Mouse (Mus musculus) G1E (cell line): Measurements from ENCODE around the gene Otx2. TPM values are rescaled to one million over a fixed set of nuclear protein-coding genes. Genes with fewer than 3 reads are reported as not detected.

Experiments used
- ATAC-seq: 2 replicates; pipeline ENCODE4 v1.8.0; 2016; ENCODE audit warnings: mild to moderate bottlenecking; ENCODE audit not compliant: insufficient number of reproducible peaks, poor library complexity, low FRiP score, severe bottlenecking; ENCODE audit errors: extremely low read depth
- DNase-seq: peaks from one replicate; pipeline ENCODE4 v3.0.0; 2012; ENCODE audit warnings: low spot score
- H3K27me3 ChIP-seq: 2 replicates; pipeline ENCODE4 v1.6.1; 2012; ENCODE audit warnings: mild to moderate bottlenecking, low read length, inconsistent platforms; ENCODE audit not compliant: insufficient read depth
- H3K36me3 ChIP-seq: replicated peaks from 2 replicates; pipeline ENCODE3; 2012; ENCODE audit warnings: mild to moderate bottlenecking, inconsistent platforms
- H3K4me1 ChIP-seq: 2 replicates; pipeline ENCODE4 v1.6.1; 2012; ENCODE audit warnings: low read depth, low read length, inconsistent platforms, mixed read lengths; ENCODE audit not compliant: insufficient read depth
- H3K4me3 ChIP-seq: 2 replicates; pipeline ENCODE4 v1.5.1; 2012; ENCODE audit warnings: low read depth, mild to moderate bottlenecking, inconsistent platforms, low read length, moderate library complexity, mixed read lengths
- H3K9me3 ChIP-seq: replicated peaks from 2 replicates; pipeline ENCODE4 v1.6.1; 2012; ENCODE audit warnings: inconsistent platforms
- CTCF ChIP-seq: IDR thresholded peaks from 2 replicates; pipeline ENCODE4 v1.5.1; 2012; ENCODE audit warnings: low read depth, low read length, inconsistent platforms, mixed read lengths
- GATA1 ChIP-seq: IDR thresholded peaks from 2 replicates; pipeline ENCODE4 v1.6.1; 2012; ENCODE audit warnings: borderline replicate concordance, low read length, inconsistent platforms, mixed read lengths
- GATA2 ChIP-seq: IDR thresholded peaks from 2 replicates; pipeline ENCODE4 v1.6.1; 2012; ENCODE audit warnings: low read depth, low read length, inconsistent platforms, borderline replicate concordance
- POLR2AphosphoS5 ChIP-seq: IDR thresholded peaks from 2 replicates; pipeline ENCODE4 v1.6.1; 2012; ENCODE audit warnings: low read depth, low read length, inconsistent platforms; ENCODE audit not compliant: insufficient replicate concordance
- TAL1 ChIP-seq: conservative IDR thresholded peaks from 2 replicates; pipeline ENCODE4 v1.6.1; 2012; ENCODE audit warnings: low read depth, low read length, inconsistent platforms, mixed read lengths
- polyA plus RNA-seq: library from polyadenylated mRNA; stranded (reverse); fragments of >175 nt; gene quantifications from 2 replicates; pipeline ENCODE4 v1.2.3, GENCODE M21; 2012
- total RNA-seq, 2 experiments: library from RNA; stranded (forward) in 1 of 2; stranded (reverse) in 1 of 2; fragments of 200-1000 nt in 1 of 2; fragments of >200 nt in 1 of 2; fragmentation: Nextera tagmentation in 1 of 2; gene quantifications; 2 replicates each; pipeline ENCODE4 v1.2.3; 2014 to 2017

Otx2 gene
- total and polyA plus RNA-seq, 3 experiments, result 0.33 TPM; not detected in 2

GRCm38 (mm10) chr14:48678674-48679073 is 5.1 kb upstream of the Otx2 start:
- Histone ChIP-seq H3K4me3 (no peak overlapping the region), H3K4me1 (no peaks in the 10 kb centered on the region), H3K27me3 (peaks cover 15% of the 10 kb centered on the region; the same call in 1 of the 2 replicates), H3K9me3 (no peaks in the 10 kb centered on the region), H3K36me3 (no peaks in the 10 kb centered on the region)
- DNase-seq, result no peak
- TF ChIP-seq POLR2AphosphoS5 (no peak), CTCF (no peak), GATA1 (no peak)
- no peak for ATAC-seq

- H3K4me3 ChIP-seq, result no peak overlapping the region
- ATAC-seq (no peak), DNase-seq (no peak)
- TF ChIP-seq CTCF, result no peak
- TF ChIP-seq POLR2AphosphoS5, result no peak
- no peak for TF ChIP-seq TAL1
- no peak for TF ChIP-seq GATA1
- TF ChIP-seq GATA2, result no peak
- H3K36me3 ChIP-seq, result no peaks in the 10 kb centered on the region
- H3K9me3 ChIP-seq, result no peaks in the 10 kb centered on the region
- peaks cover 8% of the 10 kb centered on the region; the same call in 1 of the 2 replicates for H3K27me3 ChIP-seq
- no peaks in the 10 kb centered on the region for H3K4me1 ChIP-seq
These were observed 615 bp upstream of the Otx2 start for GRCm38 (mm10) chr14:48674036-48674831.

- DNase-seq (no peak), ATAC-seq (no peak)
- no peaks in the 10 kb centered on the region for H3K4me1 ChIP-seq
- peaks cover 14% of the 10 kb centered on the region; the same call in 1 of the 2 replicates for H3K27me3 ChIP-seq
- TF ChIP-seq TAL1 (no peak), CTCF (no peak), GATA2 (no peak), GATA1 (no peak), POLR2AphosphoS5 (no peak)
- H3K36me3 ChIP-seq, result no peaks in the 10 kb centered on the region
- no peak overlapping the region for H3K4me3 ChIP-seq
- no peaks in the 10 kb centered on the region for H3K9me3 ChIP-seq
These were observed 925 bp downstream of the Otx2 start for GRCm38 (mm10) chr14:48672611-48673176.

GRCm38 (mm10) chr14:48671480-48672240 is 2.0 kb downstream of the Otx2 start:
- ATAC-seq (no peak), DNase-seq (no peak)
- Histone ChIP-seq H3K4me3 (no peak overlapping the region), H3K27me3 (peaks cover 20% of the 10 kb centered on the region; the same call in 1 of the 2 replicates), H3K9me3 (no peaks in the 10 kb centered on the region), H3K4me1 (no peaks in the 10 kb centered on the region), H3K36me3 (no peaks in the 10 kb centered on the region)
- TF ChIP-seq GATA2 (no peak), TAL1 (no peak), GATA1 (no peak), CTCF (no peak), POLR2AphosphoS5 (no peak)

GRCm38 (mm10) chr14:48670761-48671479 is 2.7 kb downstream of the Otx2 start:
- Histone ChIP-seq H3K4me1 (no peaks in the 10 kb centered on the region), H3K9me3 (no peaks in the 10 kb centered on the region), H3K27me3 (peaks cover 27% of the 10 kb centered on the region; the same call in 1 of the 2 replicates), H3K36me3 (no peaks in the 10 kb centered on the region), H3K4me3 (no peak overlapping the region)
- TF ChIP-seq GATA1 (no peak), POLR2AphosphoS5 (no peak), CTCF (no peak), TAL1 (no peak), GATA2 (no peak)
- DNase-seq (no peak), ATAC-seq (no peak)

- DNase-seq (no peak), ATAC-seq (no peak)
- Histone ChIP-seq H3K4me1 (no peaks in the 10 kb centered on the region), H3K36me3 (no peaks in the 10 kb centered on the region), H3K4me3 (no peak overlapping the region), H3K27me3 (peaks cover 33% of the 10 kb centered on the region; the same call in 1 of the 2 replicates), H3K9me3 (no peaks in the 10 kb centered on the region)
- TF ChIP-seq GATA2 (no peak), CTCF (no peak)
These were observed 3.4 kb downstream of the Otx2 start for GRCm38 (mm10) chr14:48670258-48670630.
